Mouse (Mus musculus) CH12.LX (cell line): ENCODE measurements around the gene Sema3b.

ENCODE experiments used
- EP300 ChIP-seq: IDR thresholded peaks from 2 replicates; pipeline ENCODE4 v1.6.1; 2011; ENCODE audit warnings: low read length, improper control_type of control experiment
- JUND ChIP-seq: conservative IDR thresholded peaks from 2 replicates; pipeline ENCODE4 v1.6.1; 2011; ENCODE audit warnings: low read depth, low read length, improper control_type of control experiment
- PAX5 ChIP-seq: IDR thresholded peaks from 2 replicates; pipeline ENCODE4 v1.6.1; 2012; ENCODE audit warnings: low read length, inconsistent platforms, mixed read lengths
- ZKSCAN1 ChIP-seq: IDR thresholded peaks from 2 replicates; pipeline ENCODE4 v1.6.1; 2012; ENCODE audit warnings: low read depth, inconsistent platforms, low read length, improper control_type of control experiment, borderline replicate concordance

- TF ChIP-seq ZKSCAN1 (no peak), EP300 (0 out of 2 replicates have a peak, but pooled peaks have one; percentile 9), PAX5 (no peak), JUND (no peak)
These were observed 31.3 kb upstream of the Sema3b start for GRCm38 (mm10) chr9:107640257-107640772.
